Mouse (Mus musculus) regulatory T cell (primary cell): ENCODE results near the gene Ago1.

Source experiments
- in situ Hi-C: fragments of 300-600 bp; cut with MboI, MseI; formaldehyde crosslinking; loops from one replicate; pipeline ENCODE4 v1.15.1; 2025; ENCODE audit warnings: high pct_unique_total_duplicates

The Ago1 gene

DNA sequence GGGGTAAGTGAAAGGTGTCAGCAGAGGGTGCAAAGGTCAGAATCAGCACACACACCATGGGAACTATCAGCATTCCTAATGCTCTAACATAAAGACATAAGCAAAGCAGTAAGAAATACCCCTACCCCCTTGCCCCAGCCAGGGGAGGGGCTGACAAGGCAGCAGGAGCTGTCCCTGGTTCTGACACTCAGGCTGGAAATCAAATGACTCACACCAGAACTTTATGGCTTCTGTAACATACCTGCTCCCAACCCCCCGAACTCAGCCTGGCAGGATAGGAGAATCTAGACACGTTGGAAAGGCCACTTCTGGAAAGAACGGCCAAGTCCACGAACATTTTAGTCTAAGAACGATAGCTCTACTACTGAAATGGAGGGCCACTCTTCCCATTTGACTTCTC is 4.6 kb upstream of the Ago1 start:
- in situ Hi-C loops = no loop called here

GRCm38 (mm10) chr4:126469334-126469733 is 951 bp upstream of the Ago1 start:
- in situ Hi-C loops = no loop called here

GRCm38 (mm10) chr4:126468925-126469324 is 542 bp upstream of the Ago1 start:
- in situ Hi-C loops = no loop called here

- in situ Hi-C loops = no loop called here
Measured at GRCm38 (mm10) chr4:126467721-126468284, 580 bp downstream of the Ago1 start.

DNA sequence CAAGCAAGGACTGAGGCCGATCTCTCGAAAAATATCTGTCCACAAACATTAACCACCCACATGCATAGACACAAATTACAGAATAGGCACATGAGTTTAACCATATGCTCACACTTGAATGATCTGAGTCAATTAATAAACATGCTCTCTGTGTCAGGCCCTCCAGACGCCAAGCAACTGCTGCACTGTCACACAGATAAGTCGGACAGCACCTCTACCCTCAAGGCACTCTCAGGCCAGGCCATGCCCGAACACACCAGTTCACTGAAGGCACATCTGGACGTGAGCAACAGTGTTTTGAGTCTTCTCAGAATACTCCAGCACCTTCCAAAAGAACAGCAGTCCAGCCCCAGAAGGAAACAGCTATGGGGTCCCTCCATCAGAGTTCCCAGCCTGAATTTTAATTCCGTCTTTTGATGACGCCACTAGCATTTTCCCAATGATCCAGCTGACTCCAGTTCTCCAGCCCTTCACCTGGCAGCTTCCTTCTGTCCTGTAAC is 2.1 kb downstream of the Ago1 start:
- in situ Hi-C loops = no loop called here

DNA sequence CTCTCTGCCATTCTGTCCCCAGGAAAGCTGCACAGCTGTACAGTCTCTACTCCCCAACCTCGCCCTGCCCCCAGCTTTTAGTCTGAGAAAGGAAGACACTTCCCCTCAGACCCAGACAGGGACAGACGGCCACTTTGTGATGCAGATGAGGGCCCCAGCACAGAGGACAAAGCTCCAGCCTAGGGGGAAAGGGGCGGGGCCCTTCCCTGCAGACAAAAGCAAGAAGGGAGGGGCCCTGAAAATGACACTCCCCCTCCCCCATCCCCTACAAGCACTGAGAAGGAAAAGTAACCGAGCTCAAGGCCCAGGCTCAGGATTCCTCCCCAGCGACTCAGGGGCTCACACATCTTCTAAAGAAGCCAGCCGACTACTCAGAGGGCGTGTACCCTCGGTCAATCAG is 2.5 kb downstream of the Ago1 start:
- in situ Hi-C loops = no loop called here

- in situ Hi-C loops = no loop called here
Measured at GRCm38 (mm10) chr4:126464892-126465235, 3.5 kb downstream of the Ago1 start.

DNA sequence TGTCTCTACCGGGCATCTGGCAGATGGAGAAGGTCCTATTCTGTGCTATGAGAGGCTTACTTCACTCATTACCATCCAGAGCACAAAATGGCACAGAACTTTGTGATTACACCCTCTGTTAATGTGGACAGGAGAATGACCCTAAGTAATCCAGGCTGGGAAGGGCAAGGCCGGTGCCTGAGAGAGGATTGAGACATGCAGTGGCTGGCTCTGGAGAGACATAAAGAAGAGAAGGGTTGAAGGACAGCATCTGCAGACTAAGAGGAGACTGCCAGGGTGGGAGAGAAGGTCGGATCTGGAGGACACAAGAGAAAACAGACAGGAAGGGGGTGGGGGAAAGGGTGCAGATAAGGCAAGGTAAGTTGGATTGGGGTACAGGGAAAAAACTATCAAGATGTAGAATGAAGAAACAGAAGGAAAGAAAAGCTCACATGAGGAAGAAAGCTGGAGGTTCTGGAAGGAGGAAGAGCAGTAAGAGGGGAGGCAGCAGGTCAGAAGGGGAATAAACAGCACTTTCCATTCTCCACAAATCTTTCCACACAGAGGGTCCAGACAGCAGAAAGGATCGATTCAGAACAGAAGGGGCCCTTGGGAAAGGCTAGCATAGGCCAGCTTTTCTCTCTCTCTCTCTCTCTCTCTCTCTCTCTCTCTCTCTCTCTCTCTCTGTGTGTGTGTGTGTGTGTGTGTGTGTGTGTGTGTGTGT is 4.0 kb downstream of the Ago1 start:
- in situ Hi-C loops = no loop called here

GRCm38 (mm10) chr4:126455441-126455840 is 12.9 kb downstream of the Ago1 start:
- in situ Hi-C loops = no loop called here

DNA sequence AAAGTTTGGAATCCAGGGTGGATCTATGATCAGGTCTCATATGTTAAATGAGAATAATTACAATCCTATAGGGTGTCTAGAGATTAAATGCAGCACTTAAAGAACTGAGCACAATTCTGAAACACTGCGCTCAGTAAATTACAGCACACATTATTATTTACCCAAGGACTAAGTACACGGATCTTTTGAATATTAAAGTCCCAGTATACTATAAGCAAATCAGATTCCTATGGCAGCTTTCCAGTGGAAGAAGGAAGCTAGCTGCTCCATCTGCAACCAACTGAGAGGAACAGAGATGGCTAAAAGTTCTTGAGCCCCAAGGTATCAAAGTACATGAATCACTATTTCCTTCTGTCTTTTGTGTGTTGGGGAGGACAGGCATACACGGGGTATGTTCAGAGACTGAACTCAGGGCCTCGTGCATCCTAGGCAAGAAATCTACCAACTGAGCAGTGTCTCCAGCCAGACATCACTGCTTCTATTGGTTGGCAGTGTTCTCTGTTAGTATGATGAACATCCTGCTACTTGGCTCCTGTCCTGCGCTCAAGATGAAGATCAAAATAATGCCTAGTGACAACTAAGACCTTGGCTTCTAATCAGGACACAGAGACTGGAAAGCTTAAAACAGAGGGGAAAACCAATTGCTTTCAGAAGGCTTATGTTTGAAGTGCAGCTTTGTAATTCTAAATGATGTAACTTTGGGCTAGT is 13.7 kb downstream of the Ago1 start:
- in situ Hi-C loops = no loop called here

- in situ Hi-C loops = no loop called here
Measured at GRCm38 (mm10) chr4:126450268-126450667, 18.1 kb downstream of the Ago1 start.

- in situ Hi-C loops = no loop called here
Measured at GRCm38 (mm10) chr4:126447126-126447525, 21.3 kb downstream of the Ago1 start.

DNA sequence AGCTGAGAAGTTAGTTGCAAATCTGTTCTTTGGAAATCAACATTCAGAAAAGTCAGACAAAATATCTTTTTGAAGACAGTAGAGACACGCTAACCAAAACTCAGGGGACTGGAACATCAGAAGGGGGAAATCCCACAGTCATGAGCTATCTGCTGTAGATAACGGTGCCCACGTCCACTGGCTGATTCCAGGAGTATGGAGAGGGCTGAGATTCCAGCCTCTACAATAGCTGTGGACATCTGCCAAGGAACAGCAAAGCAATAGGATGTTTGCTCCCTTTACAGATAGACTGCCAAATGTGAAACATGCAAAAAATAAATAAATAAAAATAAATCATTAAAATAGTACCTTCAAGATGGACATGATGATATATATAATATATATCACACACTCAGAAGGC is 23.9 kb downstream of the Ago1 start:
- in situ Hi-C loops = no loop called here

- in situ Hi-C loops = no loop called here
Measured at GRCm38 (mm10) chr4:126438261-126438660, 30.1 kb downstream of the Ago1 start.

- in situ Hi-C loops = no loop called here
Measured at GRCm38 (mm10) chr4:126436268-126436667, 32.1 kb downstream of the Ago1 start.

- in situ Hi-C loops = no loop called here
Measured at GRCm38 (mm10) chr4:126434094-126434493, 34.3 kb downstream of the Ago1 start.

- in situ Hi-C loops = no loop called here
Measured at GRCm38 (mm10) chr4:126433175-126433574, 35.2 kb downstream of the Ago1 start.

- in situ Hi-C loops = no loop called here
Measured at GRCm38 (mm10) chr4:126431746-126432145, 36.6 kb downstream of the Ago1 start.

- in situ Hi-C loops = no loop called here
Measured at GRCm38 (mm10) chr4:126429347-126430079, 38.9 kb downstream of the Ago1 start, which contains the start of gene Ago3. TSS of gene Ago3 (minus strand) at chr4:126429556.

- in situ Hi-C loops = no loop called here
Measured at GRCm38 (mm10) chr4:126428682-126429346, 39.6 kb downstream of the Ago1 start.

DNA sequence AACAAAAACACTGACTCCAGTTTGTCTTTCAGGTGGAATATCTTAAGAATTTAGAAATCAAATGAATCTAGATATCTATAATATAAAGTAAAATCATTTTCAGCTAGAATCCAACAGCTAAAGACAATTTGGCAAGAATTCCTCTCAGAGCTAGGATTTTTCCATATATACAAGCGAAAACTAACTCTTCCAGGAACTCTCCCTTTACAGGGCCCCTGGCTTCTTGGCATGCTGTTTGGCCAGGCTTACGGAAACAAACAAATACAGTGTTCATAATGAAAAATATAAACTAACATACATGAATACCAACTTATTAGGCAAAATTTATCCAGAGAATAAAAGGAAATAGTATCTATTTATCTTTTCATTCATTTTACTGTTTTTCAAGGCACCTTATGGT is 44.5 kb downstream of the Ago1 start:
- in situ Hi-C loops = no loop called here

DNA sequence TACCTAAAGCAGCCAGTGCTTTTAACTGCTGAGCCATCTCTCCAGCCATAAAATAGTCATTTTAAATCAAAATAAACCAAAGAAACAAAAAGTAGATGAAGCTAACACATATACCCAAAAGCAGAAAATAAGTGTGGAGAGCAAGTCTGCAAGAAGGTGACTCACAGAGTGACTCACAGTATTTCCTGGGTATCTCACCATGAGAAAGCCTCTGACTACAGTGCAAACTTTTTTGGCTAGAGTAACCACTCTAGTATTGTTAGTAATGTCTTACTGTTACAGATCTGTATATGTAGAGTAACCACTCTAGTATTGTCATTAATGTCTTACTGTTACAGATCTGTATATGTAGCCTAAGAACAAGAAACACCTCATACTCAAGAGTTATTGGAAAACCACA is 52.7 kb downstream of the Ago1 start:
- in situ Hi-C loops = no loop called here
